Mouse (Mus musculus): ENCODE results near the gene Pds5b.

- no peak for TF ChIP-seq CTCF (IDR thresholded peaks at IDR 0.05; ENCODE audit: low read depth, low read length)
- TF ChIP-seq POLR2A (IDR thresholded peaks at IDR 0.05; ENCODE audit: extremely low read depth, insufficient read depth, low read length), result no peak
Measured at GRCm38 (mm10) chr5:150702714-150703113, 29.2 kb downstream of the Pds5b start.
